Mouse (Mus musculus): Measurements from ENCODE around the gene Gkap1. TPM values are rescaled to one million over a fixed set of nuclear protein-coding genes. Genes with fewer than 3 reads are reported as not detected.
A peak's percentile ranks its signal among the peaks of the same experiment; 100 is the strongest.

The Gkap1 gene
- polyA plus RNA-seq, 1 experiment from 2014 or later: 26.1 TPM

- no peaks in the 10 kb centered on the region for H3K27me3 ChIP-seq
- H3K4me2 ChIP-seq (replicated peaks): no peak overlapping the region
- no peak overlapping the region for H3K27ac ChIP-seq
- ATAC-seq: no peak
- no peak overlapping the region for H3K4me3 ChIP-seq (replicated peaks)
- no peaks in the 10 kb centered on the region for H3K4me1 ChIP-seq (replicated peaks)
- H3K9me3 ChIP-seq: no peaks in the 10 kb centered on the region
- no peak overlapping the region for H3K9ac ChIP-seq (replicated peaks)
- peaks cover 42% of the 10 kb centered on the region for H3K36me3 ChIP-seq
- 89% methylated on average over 1 of the region's 1 CpGs for WGBS
Observed at GRCm38 (mm10) chr13:58253268-58253667, 22.2 kb downstream of the Gkap1 start.

GRCm38 (mm10) chr13:58248957-58249356 is 26.5 kb downstream of the Gkap1 start:
- Histone ChIP-seq H3K36me3 (peaks cover 37% of the 10 kb centered on the region), H3K27me3 (no peaks in the 10 kb centered on the region), H3K4me2 (replicated peaks) (no peak overlapping the region), H3K4me1 (replicated peaks) (no peaks in the 10 kb centered on the region), H3K27ac (no peak overlapping the region), H3K4me3 (replicated peaks) (no peak overlapping the region), H3K9ac (replicated peaks) (no peak overlapping the region), H3K9me3 (no peaks in the 10 kb centered on the region)
- no peak for ATAC-seq
- 94% methylated on average over 5 of the region's 5 CpGs for WGBS

GRCm38 (mm10) chr13:58236536-58236935 is 39.0 kb downstream of the Gkap1 start:
- Histone ChIP-seq H3K4me2 (replicated peaks) (no peak overlapping the region), H3K9me3 (no peaks in the 10 kb centered on the region), H3K27me3 (no peaks in the 10 kb centered on the region), H3K9ac (replicated peaks) (no peak overlapping the region), H3K27ac (no peak overlapping the region), H3K36me3 (peaks cover 31% of the 10 kb centered on the region), H3K4me3 (replicated peaks) (no peak overlapping the region), H3K4me1 (replicated peaks) (no peaks in the 10 kb centered on the region)
- ATAC-seq: no peak
- WGBS: 88% methylated on average over 7 of the region's 7 CpGs

GRCm38 (mm10) chr13:58232611-58233010 is 42.9 kb downstream of the Gkap1 start:
- no peak overlapping the region for H3K27ac ChIP-seq
- no peak overlapping the region for H3K4me3 ChIP-seq (replicated peaks)
- H3K9me3 ChIP-seq: no peaks in the 10 kb centered on the region
- ATAC-seq: no peak
- H3K27me3 ChIP-seq: no peaks in the 10 kb centered on the region
- peaks cover 22% of the 10 kb centered on the region for H3K36me3 ChIP-seq
- WGBS: 59% methylated on average over 5 of the region's 5 CpGs
- no peak overlapping the region for H3K9ac ChIP-seq (replicated peaks)
- H3K4me2 ChIP-seq (replicated peaks): no peak overlapping the region
- H3K4me1 ChIP-seq (replicated peaks): no peaks in the 10 kb centered on the region

GRCm38 (mm10) chr13:58232070-58232469 is 43.4 kb downstream of the Gkap1 start:
- Histone ChIP-seq H3K9ac (replicated peaks) (no peak overlapping the region), H3K36me3 (peaks cover 22% of the 10 kb centered on the region), H3K4me3 (replicated peaks) (no peak overlapping the region), H3K27ac (no peak overlapping the region), H3K9me3 (peaks cover 3% of the 10 kb centered on the region; the same call in 1 of the 2 replicates), H3K4me2 (replicated peaks) (no peak overlapping the region), H3K4me1 (replicated peaks) (no peaks in the 10 kb centered on the region), H3K27me3 (no peaks in the 10 kb centered on the region)
- 93% methylated on average over 8 of the region's 8 CpGs for WGBS
- ATAC-seq: no peak

- H3K9ac ChIP-seq (replicated peaks): no peak overlapping the region
- ATAC-seq: no peak
- 85% methylated on average over 2 of the region's 2 CpGs for WGBS
Observed at GRCm38 (mm10) chr13:58228624-58229023, 46.9 kb downstream of the Gkap1 start.

GRCm38 (mm10) chr13:58225694-58226093 is 49.8 kb downstream of the Gkap1 start:
- Histone ChIP-seq H3K36me3 (no peaks in the 10 kb centered on the region), H3K27me3 (no peaks in the 10 kb centered on the region), H3K27ac (no peak overlapping the region), H3K4me1 (replicated peaks) (no peaks in the 10 kb centered on the region), H3K9ac (replicated peaks) (no peak overlapping the region), H3K4me3 (replicated peaks) (no peak overlapping the region), H3K9me3 (peaks cover 8% of the 10 kb centered on the region; the same call in 1 of the 2 replicates), H3K4me2 (replicated peaks) (no peak overlapping the region)
- no peak for ATAC-seq
- 50% methylated on average over 8 of the region's 8 CpGs for WGBS

More at GRCm38 (mm10) chr13:58228624-58229023, 46.9 kb downstream of the Gkap1 start:
- no peaks in the 10 kb centered on the region for H3K27me3 ChIP-seq
- H3K27ac ChIP-seq: no peak overlapping the region
- no peak overlapping the region for H3K4me3 ChIP-seq (replicated peaks)
- peaks cover 6% of the 10 kb centered on the region; the same call in 1 of the 2 replicates for H3K36me3 ChIP-seq
- no peak overlapping the region for H3K4me2 ChIP-seq (replicated peaks)
- H3K9me3 ChIP-seq: peaks cover 8% of the 10 kb centered on the region; the same call in 1 of the 2 replicates
- no peaks in the 10 kb centered on the region for H3K4me1 ChIP-seq (replicated peaks)

- no peak overlapping the region for H3K4me2 ChIP-seq (replicated peaks)
- ATAC-seq: no peak
- peaks cover 5% of the 10 kb centered on the region; the same call in 1 of the 2 replicates for H3K27me3 ChIP-seq
- H3K4me3 ChIP-seq (replicated peaks): no peak overlapping the region
- no peaks in the 10 kb centered on the region for H3K9me3 ChIP-seq
- H3K36me3 ChIP-seq: no peaks in the 10 kb centered on the region
- WGBS: 83% methylated on average over 3 of the region's 3 CpGs
- H3K9ac ChIP-seq (replicated peaks): no peak overlapping the region
- H3K4me1 ChIP-seq (replicated peaks): peaks cover 7% of the 10 kb centered on the region
- no peak overlapping the region for H3K27ac ChIP-seq
Observed at GRCm38 (mm10) chr13:58220206-58220605, 55.3 kb downstream of the Gkap1 start.

GRCm38 (mm10) chr13:58217536-58217935 is 58.0 kb downstream of the Gkap1 start:
- no peak overlapping the region for H3K4me2 ChIP-seq (replicated peaks)
- no peaks in the 10 kb centered on the region for H3K9me3 ChIP-seq
- H3K27ac ChIP-seq: no peak overlapping the region
- peaks cover 26% of the 10 kb centered on the region for H3K4me1 ChIP-seq (replicated peaks)
- peaks cover 5% of the 10 kb centered on the region; the same call in 1 of the 2 replicates for H3K27me3 ChIP-seq
- 95% methylated on average over 2 of the region's 2 CpGs for WGBS
- H3K36me3 ChIP-seq: no peaks in the 10 kb centered on the region
- no peak overlapping the region for H3K9ac ChIP-seq (replicated peaks)
- H3K4me3 ChIP-seq (replicated peaks): no peak overlapping the region
- ATAC-seq: no peak

- H3K4me1 ChIP-seq (replicated peaks): peaks cover 34% of the 10 kb centered on the region
- peak overlapping the region; percentile 98 for H3K9ac ChIP-seq (replicated peaks)
- peak overlapping the region; percentile 79 for H3K4me2 ChIP-seq (replicated peaks)
- peak overlapping the region; percentile 99 for H3K4me3 ChIP-seq (replicated peaks)
- H3K36me3 ChIP-seq: no peaks in the 10 kb centered on the region
- ATAC-seq: no peak
- 91% methylated on average over 9 of the region's 9 CpGs for WGBS
- peaks cover 5% of the 10 kb centered on the region; the same call in 1 of the 2 replicates for H3K27me3 ChIP-seq
- H3K9me3 ChIP-seq: no peaks in the 10 kb centered on the region
- H3K27ac ChIP-seq: peak overlapping the region; percentile 90; the same call in 1 of the 2 replicates
Observed at GRCm38 (mm10) chr13:58216395-58216794, 59.1 kb downstream of the Gkap1 start.

GRCm38 (mm10) chr13:58215592-58216341 is 59.7 kb downstream of the Gkap1 start, which contains the start of gene Ubqln1:
Gene Ubqln1 (minus strand): TSS chr13:58215653.
- ATAC-seq: peak; percentile 95
- Histone ChIP-seq H3K27ac (peak within 1 kb of the TSS; percentile 90), H3K27me3 (peaks cover 5% of the 10 kb centered on the region; the same call in 1 of the 2 replicates), H3K4me3 (replicated peaks) (peak within 1 kb of the TSS; percentile 99), H3K36me3 (no peaks in the 10 kb centered on the region), H3K9me3 (no peaks in the 10 kb centered on the region), H3K9ac (replicated peaks) (peak within 1 kb of the TSS; percentile 98), H3K4me2 (replicated peaks) (peak within 1 kb of the TSS; percentile 79), H3K4me1 (replicated peaks) (peaks cover 34% of the 10 kb centered on the region)
- WGBS: 4% methylated on average over 57 of the region's 62 CpGs

GRCm38 (mm10) chr13:58215253-58215591 is 60.3 kb downstream of the Gkap1 start:
- Histone ChIP-seq H3K27ac (peak overlapping the region; percentile 90), H3K4me1 (replicated peaks) (peaks cover 34% of the 10 kb centered on the region), H3K4me3 (replicated peaks) (peak overlapping the region; percentile 99), H3K36me3 (no peaks in the 10 kb centered on the region), H3K4me2 (replicated peaks) (peak overlapping the region; percentile 79), H3K9ac (replicated peaks) (peak overlapping the region; percentile 98), H3K27me3 (peaks cover 5% of the 10 kb centered on the region; the same call in 1 of the 2 replicates), H3K9me3 (no peaks in the 10 kb centered on the region)
- under 1% methylated on average over 48 of the region's 48 CpGs for WGBS
- no peak; the same call in 1 of the 2 replicates for ATAC-seq
